Mouse (Mus musculus) liver, adult 2 months (tissue): Measurements from ENCODE around the gene Map4k2.

ENCODE experiments used
- CTCF ChIP-seq: fragments of 200-500 bp; IDR thresholded peaks from 2 replicates; pipeline ENCODE4 v1.5.1; 2011; ENCODE audit warnings: low read depth, low read length, control low read depth
- POLR2A ChIP-seq: fragments of 200-500 bp; IDR thresholded peaks from 2 replicates; pipeline ENCODE4 v1.6.1; 2011; ENCODE audit warnings: low read length, control low read depth; ENCODE audit not compliant: insufficient read depth; ENCODE audit errors: extremely low read depth

GRCm38 (mm10) chr19:6401131-6401815, 60.3 kb downstream of the Map4k2 start:
- peak; percentile 88 for TF ChIP-seq CTCF
- TF ChIP-seq POLR2A, result no peak
